Mouse (Mus musculus) midbrain, embryonic 14.5 days (tissue): ENCODE data around the gene Dffb. TPM values are rescaled to one million over a fixed set of nuclear protein-coding genes. Genes with fewer than 3 reads are reported as not detected.

Experiments used
- ATAC-seq: fragments of 200-750 bp; cut with Nextera tagmentation; 2 replicates; pipeline ENCODE4 v1.8.0; 2017; ENCODE audit warnings: moderate number of reproducible peaks, moderate library complexity; ENCODE audit not compliant: low FRiP score, low TSS enrichment
- DNase-seq: peaks from one replicate; pipeline ENCODE4 v3.0.0-alpha.2; 2015
- H3K27ac ChIP-seq: fragments of 300-500 bp; sonication (generic); replicated peaks from 2 replicates; pipeline ENCODE4 v1.5.1; 2014; ENCODE audit warnings: mild to moderate bottlenecking, low read depth, low read length, moderate library complexity
- H3K27me3 ChIP-seq: fragments of 300-500 bp; sonication (generic); 2 replicates; pipeline ENCODE4 v1.6.1; 2014; ENCODE audit warnings: low read length, control low read depth, mixed read lengths; ENCODE audit not compliant: control insufficient read depth, insufficient read depth
- H3K36me3 ChIP-seq: fragments of 300-500 bp; sonication (generic); 2 replicates; pipeline ENCODE4 v1.6.1; 2014; ENCODE audit warnings: low read length, control low read depth; ENCODE audit not compliant: control insufficient read depth, insufficient read depth
- H3K4me1 ChIP-seq: fragments of 300-500 bp; sonication (generic); 2 replicates; pipeline ENCODE4 v1.6.1; 2014; ENCODE audit warnings: mild to moderate bottlenecking, antibody characterized with exemption, low read length, control low read depth; ENCODE audit not compliant: control insufficient read depth, insufficient read depth
- H3K4me2 ChIP-seq: fragments of 300-500 bp; sonication (generic); 2 replicates; pipeline ENCODE4 v1.6.1; 2014; ENCODE audit warnings: mild to moderate bottlenecking, low read length, moderate library complexity
- H3K4me3 ChIP-seq: fragments of 300-500 bp; sonication (generic); replicated peaks from 2 replicates; pipeline ENCODE4 v1.5.1; 2014; ENCODE audit warnings: low read depth, low read length
- H3K9ac ChIP-seq: fragments of 300-500 bp; sonication (generic); replicated peaks from 2 replicates; pipeline ENCODE4 v1.6.1; 2014; ENCODE audit warnings: mild to moderate bottlenecking, low read length, moderate library complexity
- H3K9me3 ChIP-seq: fragments of 300-500 bp; sonication (generic); 2 replicates; pipeline ENCODE4 v1.6.1; 2016; ENCODE audit warnings: low read length, control low read depth, mixed read lengths; ENCODE audit not compliant: control insufficient read depth
- WGBS: fragments of 180-500 bp; shearing (Covaris S2); extraction: QIAGEN DNeasy Blood & Tissue Kit; methylation state at CpG from one replicate; pipeline ENCODE4 v1.1.7; 2014; 5-methylcytosine and 5-hydroxymethylcytosine counted together
- polyA plus RNA-seq: library from polyadenylated mRNA; unstranded; fragments of >200 nt; fragmentation: Nextera tagmentation; extraction: Ambion mirVana; gene quantifications from 2 replicates; pipeline ENCODE4 v1.2.1, GENCODE M21; 2014

Gene Dffb
- polyA plus RNA-seq, 1 experiment from 2014 or later, result 7.9 TPM

GRCm38 (mm10) chr4:153955651-153956050 lies 19.3 kb downstream of the Dffb start:
- peaks cover 11% of the 10 kb centered on the region for H3K36me3 ChIP-seq
- no peak overlapping the region for H3K4me2 ChIP-seq
- DNase-seq, result no peak
- H3K27me3 ChIP-seq, result no peaks in the 10 kb centered on the region
- peaks cover 21% of the 10 kb centered on the region for H3K4me1 ChIP-seq
- ATAC-seq, result no peak
- WGBS, result 78% methylated on average over 8 of the region's 8 CpGs
- H3K9me3 ChIP-seq, result no peaks in the 10 kb centered on the region
- H3K9ac ChIP-seq, result no peak overlapping the region
- no peak overlapping the region for H3K4me3 ChIP-seq
- H3K27ac ChIP-seq, result no peak overlapping the region

GRCm38 (mm10) chr4:153951692-153952091 lies 23.2 kb downstream of the Dffb start:
- DNase-seq (no peak), ATAC-seq (no peak)
- Histone ChIP-seq H3K27me3 (no peaks in the 10 kb centered on the region), H3K4me2 (no peak overlapping the region), H3K27ac (peak overlapping the region; percentile 27; the same call in 1 of the 2 replicates), H3K4me1 (peaks cover 12% of the 10 kb centered on the region; the same call in 1 of the 2 replicates), H3K36me3 (no peaks in the 10 kb centered on the region), H3K9ac (no peak overlapping the region), H3K4me3 (no peak overlapping the region), H3K9me3 (no peaks in the 10 kb centered on the region)
- WGBS, result 14% methylated on average over 5 of the region's 5 CpGs

- H3K9me3 ChIP-seq, result no peaks in the 10 kb centered on the region
- peaks cover 6% of the 10 kb centered on the region; the same call in 1 of the 2 replicates for H3K4me1 ChIP-seq
- H3K4me2 ChIP-seq, result no peak overlapping the region
- WGBS, result 63% methylated on average over 3 of the region's 3 CpGs
- H3K4me3 ChIP-seq, result no peak overlapping the region
- no peak for ATAC-seq
- H3K27me3 ChIP-seq, result no peaks in the 10 kb centered on the region
- H3K36me3 ChIP-seq, result no peaks in the 10 kb centered on the region
- H3K9ac ChIP-seq, result no peak overlapping the region
- H3K27ac ChIP-seq, result no peak overlapping the region
- no peak for DNase-seq
Observed at GRCm38 (mm10) chr4:153951150-153951549, 23.8 kb downstream of the Dffb start.

GRCm38 (mm10) chr4:153950372-153950771 lies 24.6 kb downstream of the Dffb start:
- no peak overlapping the region for H3K9ac ChIP-seq
- 68% methylated on average over 2 of the region's 2 CpGs for WGBS
- no peak overlapping the region for H3K4me3 ChIP-seq
- H3K36me3 ChIP-seq, result no peaks in the 10 kb centered on the region
- ATAC-seq, result no peak
- H3K4me2 ChIP-seq, result no peak overlapping the region
- H3K9me3 ChIP-seq, result no peaks in the 10 kb centered on the region
- no peak overlapping the region for H3K27ac ChIP-seq
- peaks cover 6% of the 10 kb centered on the region; the same call in 1 of the 2 replicates for H3K4me1 ChIP-seq
- no peak for DNase-seq
- no peaks in the 10 kb centered on the region for H3K27me3 ChIP-seq

- Histone ChIP-seq H3K27ac (no peak overlapping the region), H3K4me3 (no peak overlapping the region), H3K4me1 (0 out of 2 replicates have a peak, but pooled peaks cover 3% of the 10 kb centered on the region), H3K9me3 (no peaks in the 10 kb centered on the region), H3K4me2 (no peak overlapping the region), H3K27me3 (no peaks in the 10 kb centered on the region; the same call in 1 of the 2 replicates), H3K9ac (no peak overlapping the region), H3K36me3 (no peaks in the 10 kb centered on the region)
- 88% methylated on average over 6 of the region's 6 CpGs for WGBS
- DNase-seq (no peak), ATAC-seq (no peak)
Observed at GRCm38 (mm10) chr4:153945741-153946140, 29.2 kb downstream of the Dffb start.

GRCm38 (mm10) chr4:153944261-153944660 lies 30.7 kb downstream of the Dffb start:
- WGBS, result 63% methylated on average over 6 of the region's 6 CpGs
- DNase-seq, result peak; percentile 26

GRCm38 (mm10) chr4:153943243-153943642 lies 31.7 kb downstream of the Dffb start:
- Histone ChIP-seq H3K36me3 (no peaks in the 10 kb centered on the region), H3K27me3 (no peaks in the 10 kb centered on the region; the same call in 1 of the 2 replicates), H3K27ac (no peak overlapping the region), H3K4me3 (no peak overlapping the region), H3K9ac (no peak overlapping the region), H3K4me1 (0 out of 2 replicates have a peak, but pooled peaks cover 3% of the 10 kb centered on the region), H3K4me2 (no peak overlapping the region), H3K9me3 (no peaks in the 10 kb centered on the region)
- DNase-seq, result peak; percentile 82
- no peak for ATAC-seq
- 58% methylated on average over 4 of the region's 4 CpGs for WGBS

More at GRCm38 (mm10) chr4:153944261-153944660, 30.7 kb downstream of the Dffb start:
- Histone ChIP-seq H3K9me3 (no peaks in the 10 kb centered on the region), H3K9ac (no peak overlapping the region), H3K27me3 (no peaks in the 10 kb centered on the region; the same call in 1 of the 2 replicates), H3K4me1 (0 out of 2 replicates have a peak, but pooled peaks cover 3% of the 10 kb centered on the region), H3K27ac (no peak overlapping the region), H3K4me3 (no peak overlapping the region), H3K4me2 (no peak overlapping the region), H3K36me3 (no peaks in the 10 kb centered on the region)
- no peak for ATAC-seq

GRCm38 (mm10) chr4:153929921-153930320 lies 45.0 kb downstream of the Dffb start:
- Histone ChIP-seq H3K4me1 (0 out of 2 replicates have a peak, but pooled peaks cover 4% of the 10 kb centered on the region), H3K4me2 (no peak overlapping the region), H3K9me3 (no peaks in the 10 kb centered on the region), H3K9ac (no peak overlapping the region), H3K4me3 (no peak overlapping the region), H3K27me3 (0 out of 2 replicates have a peak, but pooled peaks cover 6% of the 10 kb centered on the region), H3K27ac (no peak overlapping the region), H3K36me3 (no peaks in the 10 kb centered on the region)
- ATAC-seq (peak; percentile 50; the same call in 1 of the 2 replicates), DNase-seq (no peak)
- WGBS, result 53% methylated on average over 4 of the region's 4 CpGs

- H3K4me3 ChIP-seq, result no peak overlapping the region
- no peak for ATAC-seq
- DNase-seq, result no peak
- H3K27me3 ChIP-seq, result 0 out of 2 replicates have a peak, but pooled peaks cover 6% of the 10 kb centered on the region
- H3K36me3 ChIP-seq, result no peaks in the 10 kb centered on the region
- H3K9ac ChIP-seq, result no peak overlapping the region
- no peaks in the 10 kb centered on the region for H3K9me3 ChIP-seq
- no peak overlapping the region for H3K27ac ChIP-seq
- H3K4me2 ChIP-seq, result no peak overlapping the region
- WGBS, result 71% methylated on average over 10 of the region's 10 CpGs
- H3K4me1 ChIP-seq, result 0 out of 2 replicates have a peak, but pooled peaks cover 4% of the 10 kb centered on the region
Observed at GRCm38 (mm10) chr4:153929425-153929824, 45.5 kb downstream of the Dffb start.
